Mouse (Mus musculus) MN1 (cell line): ENCODE results near the gene Dnttip1.
"Not testable (repeated sequence)": the region's sequence is repeated elsewhere in the genome, so short reads cannot be mapped to it uniquely, and the experiment has no call there.

Experiments used
- DNase-seq: peaks from one replicate; pipeline ENCODE4 v3.0.0-alpha.2; 2016; ENCODE audit warnings: low spot score

Gene Dnttip1

GRCm38 (mm10) chr2:164745843-164746479 lies at the start of gene Dnttip1, which contains the start of gene Wfdc3:
Dnttip1 (plus strand) TSS chr2:164745983.
Wfdc3 (minus strand) TSS chr2:164745931.
- peak; percentile 93 for DNase-seq

- no peak for DNase-seq
Observed at GRCm38 (mm10) chr2:164698201-164698600, 47.6 kb upstream of the Dnttip1 start, which contains the start of gene Spint4. Spint4 (plus strand) TSS chr2:164698501.

- no peak for DNase-seq
Observed at GRCm38 (mm10) chr2:164700959-164701358, 44.8 kb upstream of the Dnttip1 start.

GRCm38 (mm10) chr2:164701761-164702160 lies 44.0 kb upstream of the Dnttip1 start:
- no peak for DNase-seq

DNA sequence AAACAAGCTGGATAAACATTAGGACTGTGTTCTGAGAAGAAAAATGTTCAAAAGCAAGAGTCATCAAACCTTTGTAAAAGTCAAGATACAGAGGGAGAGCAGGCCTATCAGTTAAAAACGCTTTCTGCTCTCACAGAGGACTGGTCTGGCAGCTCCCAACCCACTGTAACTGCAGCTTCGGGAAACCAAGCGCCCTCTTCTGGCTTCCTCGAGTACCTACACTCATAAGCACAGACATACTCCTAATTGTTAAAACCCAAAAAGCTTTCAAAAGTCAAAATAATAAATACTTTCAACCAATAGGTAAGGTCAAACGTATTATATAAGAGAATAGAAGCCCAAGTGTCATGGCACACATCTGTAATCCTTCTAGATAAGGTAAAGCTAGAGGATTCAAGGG lies 41.5 kb upstream of the Dnttip1 start:
- DNase-seq: no peak

- DNase-seq: no peak
Observed at GRCm38 (mm10) chr2:164705328-164705727, 40.5 kb upstream of the Dnttip1 start.

DNA sequence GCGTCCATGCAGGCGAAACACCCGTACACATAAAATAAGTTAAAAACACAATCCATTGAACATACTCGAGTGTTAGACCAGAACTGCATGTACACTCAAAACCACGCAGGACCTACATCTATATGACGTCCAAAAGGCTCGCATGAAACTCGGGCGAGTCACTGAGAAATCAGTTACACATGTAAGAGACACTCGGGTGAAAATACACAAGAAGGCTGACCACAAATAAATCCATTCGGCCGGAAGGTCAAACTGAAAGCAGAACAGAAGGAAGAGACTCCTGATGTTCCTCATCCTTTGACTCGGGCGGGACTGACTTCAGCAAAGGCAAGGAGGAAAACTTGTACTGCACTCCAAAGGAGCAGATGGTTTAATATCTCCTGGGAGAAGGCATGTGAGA lies 39.8 kb upstream of the Dnttip1 start:
- no peak for DNase-seq

GRCm38 (mm10) chr2:164715005-164715404 lies 30.8 kb upstream of the Dnttip1 start, which contains the start of gene Spint5:
Spint5 (plus strand) TSS chr2:164715305.
- no peak for DNase-seq

- not testable (repeated sequence) for DNase-seq
Observed at GRCm38 (mm10) chr2:164716194-164716786, 29.5 kb upstream of the Dnttip1 start.

GRCm38 (mm10) chr2:164723276-164723675 lies 22.5 kb upstream of the Dnttip1 start:
- no peak for DNase-seq

DNA sequence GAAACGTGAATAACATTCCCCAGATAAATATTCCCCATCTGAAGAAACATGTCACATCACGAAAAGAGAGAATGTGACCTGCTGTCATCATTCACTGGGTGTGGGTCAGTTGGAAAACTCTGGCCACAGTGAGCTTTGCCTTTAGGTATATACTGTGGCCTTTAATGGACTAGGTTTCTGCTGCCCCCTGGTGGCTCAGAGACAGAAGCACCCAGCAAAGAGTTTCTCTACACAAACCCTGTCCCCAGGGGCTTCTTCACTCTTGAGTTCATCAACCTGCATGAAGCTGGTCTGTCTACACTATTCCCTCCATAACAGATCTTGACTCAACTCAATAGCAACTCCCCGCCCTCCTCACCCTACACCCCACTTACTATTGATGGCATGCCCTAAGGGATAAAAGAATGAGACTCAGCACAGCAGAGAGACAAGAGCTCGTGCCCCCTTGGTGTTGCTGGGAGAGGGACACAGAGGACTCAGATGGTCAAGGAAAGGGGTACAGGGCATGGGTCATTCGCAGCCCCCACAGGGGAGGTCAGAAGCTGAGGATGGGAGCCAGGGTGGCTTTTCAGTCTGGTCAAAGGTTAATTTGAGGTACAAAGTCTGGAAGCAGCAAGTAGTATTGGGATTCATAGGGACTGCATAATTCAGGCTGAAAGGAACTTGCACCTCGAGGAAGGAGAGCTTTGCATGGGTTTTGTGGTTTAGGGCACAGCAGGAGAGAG lies 19.7 kb upstream of the Dnttip1 start:
- DNase-seq: peak; percentile 72

DNA sequence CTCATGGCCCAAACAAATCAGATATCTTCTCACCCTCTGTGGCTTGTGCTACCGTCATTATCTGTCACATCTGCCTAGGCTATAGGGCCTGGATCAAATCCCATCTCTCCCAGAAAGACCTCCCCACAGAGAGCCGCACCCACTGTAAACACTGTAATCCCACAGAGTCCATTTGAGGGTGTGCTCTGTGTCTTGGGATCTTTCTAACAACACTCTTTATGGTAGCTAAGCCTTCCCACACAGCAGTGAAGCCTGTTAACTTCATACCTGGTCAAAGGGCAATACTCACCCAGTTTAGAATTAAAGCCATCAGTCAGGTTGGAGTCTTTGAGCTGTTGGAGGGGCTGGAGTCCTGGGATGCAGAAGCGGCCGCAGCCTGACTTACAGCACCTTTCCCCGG lies 14.1 kb upstream of the Dnttip1 start:
- DNase-seq: no peak

DNA sequence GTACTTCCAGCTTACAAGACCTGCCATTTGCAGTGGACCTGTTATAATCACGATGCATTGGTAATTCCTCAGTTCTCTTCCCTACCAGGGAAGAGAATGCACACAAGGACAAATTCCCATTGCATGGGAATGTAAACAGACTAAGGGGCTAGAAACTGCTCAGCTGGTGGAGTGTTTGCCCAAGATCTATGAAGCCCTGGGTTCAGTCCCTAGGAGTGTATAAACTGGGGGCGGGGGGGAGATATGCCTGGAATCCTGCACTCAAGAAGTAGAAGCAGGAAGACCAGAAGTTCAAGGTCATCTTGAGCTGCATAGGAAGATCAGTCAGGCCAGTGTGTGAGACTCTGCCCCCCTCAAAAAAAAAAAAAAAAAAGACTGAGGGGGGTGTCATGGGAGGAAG lies 12.5 kb upstream of the Dnttip1 start:
- no peak for DNase-seq

- no peak for DNase-seq
Observed at GRCm38 (mm10) chr2:164734839-164735238, 10.9 kb upstream of the Dnttip1 start.

- no peak for DNase-seq
Observed at GRCm38 (mm10) chr2:164735446-164735845, 10.3 kb upstream of the Dnttip1 start.

DNA sequence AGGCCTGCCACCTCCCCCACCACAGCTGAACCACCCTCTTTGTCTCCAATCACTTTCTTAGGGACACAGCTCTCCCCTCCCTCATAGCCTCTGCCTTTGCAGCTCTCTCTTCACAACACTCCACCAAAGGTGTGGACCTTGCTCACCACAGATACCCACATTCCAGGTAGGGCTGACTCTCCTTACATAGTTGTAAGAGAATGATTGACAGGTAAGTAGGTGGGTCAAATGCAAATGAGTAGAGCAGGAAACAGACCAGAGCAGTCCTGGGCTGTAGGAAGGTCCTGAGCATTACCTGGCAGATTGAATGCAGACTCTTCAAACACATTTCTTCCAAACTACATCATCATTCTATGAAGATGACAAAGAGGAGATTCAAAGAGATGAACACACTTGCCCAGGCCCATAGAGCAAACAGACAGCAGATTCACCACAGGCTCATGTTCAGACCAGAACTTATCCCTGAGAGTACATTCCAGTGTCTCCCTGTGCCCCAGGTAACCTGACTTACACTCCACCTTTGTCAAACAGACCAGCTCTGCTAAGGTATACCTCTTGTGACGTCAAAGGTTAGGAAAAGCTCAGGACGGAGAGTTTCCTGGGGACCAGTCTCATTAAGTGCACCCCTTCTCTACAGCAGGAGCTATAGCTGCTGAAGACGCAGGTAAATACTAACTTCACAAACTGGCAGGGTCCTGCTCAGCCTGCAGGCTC lies 8.2 kb upstream of the Dnttip1 start:
- DNase-seq: no peak

- no peak for DNase-seq
Observed at GRCm38 (mm10) chr2:164739876-164740275, 5.9 kb upstream of the Dnttip1 start.

DNA sequence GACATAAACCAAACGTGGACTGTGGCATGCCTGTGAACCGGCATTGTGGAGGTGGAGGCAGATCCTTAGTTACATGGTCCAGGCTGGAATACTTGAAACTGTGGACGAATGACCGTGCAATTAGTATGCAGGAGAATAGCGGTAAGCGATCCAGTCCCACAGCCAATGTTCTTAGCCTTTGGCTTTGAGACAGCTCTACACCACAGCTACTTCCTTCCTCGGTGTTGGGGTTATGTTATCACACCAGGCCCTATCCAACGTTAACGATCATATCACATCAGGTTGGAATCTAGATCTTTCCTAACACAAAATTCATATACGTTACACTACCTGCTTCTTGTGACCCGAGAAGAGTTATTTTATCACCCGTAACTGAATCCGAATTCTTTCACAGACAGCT lies 796 bp upstream of the Dnttip1 start:
- DNase-seq: no peak

DNA sequence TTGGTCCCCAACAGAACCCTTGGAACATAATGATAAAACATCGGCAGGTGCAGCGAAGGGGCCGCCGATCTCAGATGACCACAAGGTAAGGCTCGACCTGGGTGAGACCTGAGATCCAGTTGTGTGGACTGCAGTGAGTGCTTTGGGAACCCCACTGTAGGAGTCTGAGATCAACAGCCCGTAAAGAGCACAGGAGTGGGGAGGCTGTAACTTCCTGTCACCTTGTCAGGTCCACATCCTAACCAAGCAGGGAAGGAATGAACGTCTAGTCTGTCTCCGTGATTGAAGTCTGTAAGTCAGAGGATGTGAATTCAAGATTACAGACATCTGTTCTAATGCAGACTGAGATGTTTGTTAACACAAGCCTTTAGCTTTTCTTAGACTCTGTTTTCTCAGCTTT lies 910 bp downstream of the Dnttip1 start:
- no peak for DNase-seq

- no peak for DNase-seq
Observed at GRCm38 (mm10) chr2:164748191-164748590, 2.4 kb downstream of the Dnttip1 start.

DNA sequence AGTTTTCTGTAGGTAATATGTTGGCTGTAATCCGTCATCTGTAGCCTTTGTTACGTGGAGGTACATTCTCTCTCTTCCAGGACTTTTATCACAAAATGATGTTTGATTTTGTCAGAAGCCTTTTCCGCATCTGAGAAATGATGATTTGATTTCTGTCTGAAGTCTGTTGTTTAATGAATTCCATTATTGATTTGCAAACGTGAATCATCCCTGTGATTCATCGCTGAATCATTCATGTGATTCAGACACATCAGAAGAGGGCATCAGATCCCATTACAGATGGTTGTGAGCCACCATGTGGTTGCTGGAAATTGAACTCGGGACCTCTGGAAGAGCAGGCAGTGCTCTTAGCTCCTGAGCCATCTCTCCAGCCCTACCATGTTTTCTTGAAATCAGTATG lies 3.2 kb downstream of the Dnttip1 start:
- peak; percentile 20 for DNase-seq

DNA sequence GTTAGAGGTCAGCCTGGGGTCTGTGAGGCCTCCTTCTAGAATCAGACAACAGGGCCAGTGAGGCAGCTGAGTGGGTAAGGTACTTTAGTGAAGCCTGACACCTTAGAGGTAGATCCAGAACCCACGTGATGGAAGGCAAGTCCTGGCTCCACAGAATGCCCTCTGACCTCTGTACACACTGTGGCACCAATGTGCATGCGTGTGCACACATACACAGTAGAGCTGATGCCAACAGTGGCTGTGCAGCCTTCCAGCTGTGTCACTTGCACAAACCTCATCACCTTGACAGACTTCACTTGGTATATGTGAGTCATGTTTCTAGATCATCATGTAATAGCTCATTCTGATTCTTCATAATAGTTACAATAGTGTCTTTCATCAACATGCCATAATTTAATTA lies 6.7 kb downstream of the Dnttip1 start:
- DNase-seq: no peak

DNA sequence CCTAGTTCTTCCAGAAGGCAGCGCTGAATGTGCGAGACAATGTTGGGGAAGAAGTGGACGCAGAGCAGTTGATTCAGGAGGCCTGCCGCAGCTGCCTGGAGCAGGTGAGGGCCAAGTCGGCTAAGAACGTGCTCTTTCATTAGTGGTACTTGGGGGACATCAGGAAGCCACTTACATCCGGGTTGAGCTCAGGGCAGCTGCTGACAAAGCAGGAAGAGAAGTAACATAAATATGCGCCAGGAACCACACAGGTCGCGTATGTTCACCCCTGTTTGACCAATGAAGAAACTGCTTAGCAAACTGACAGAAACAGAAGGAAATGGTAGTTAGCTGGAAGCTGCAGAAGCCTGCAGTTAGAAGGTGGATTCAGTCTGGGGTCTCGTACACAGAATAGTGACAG lies 8.3 kb downstream of the Dnttip1 start:
- DNase-seq: no peak
